Mouse (Mus musculus): Measurements from ENCODE around the gene Olfr767. TPM values are rescaled to one million over a fixed set of nuclear protein-coding genes. Genes with fewer than 3 reads are reported as not detected.
"Not testable (repeated sequence)": the region's sequence is repeated elsewhere in the genome, so short reads cannot be mapped to it uniquely, and the experiment has no call there.

Olfr767 gene
- total RNA-seq (2021): not detected
- long read RNA-seq, experiment 1: 0 reads
- long read RNA-seq, experiment 2: 0 reads

GRCm38 (mm10) chr10:129082810-129083209, at the start of gene Olfr767:
Olfr767 (minus strand) TSS chr10:129082910.
- not testable (repeated sequence) for DNase-seq (ENCODE audit: low spot score in 2 of 2)

- DNase-seq (ENCODE audit: low spot score in 2 of 2): no peak
Measured at GRCm38 (mm10) chr10:129117761-129118160, 35.1 kb upstream of the Olfr767 start, which contains the start of gene Olfr769. Olfr769 (minus strand) TSS chr10:129117861.

- no peak for DNase-seq (ENCODE audit: low spot score in 2 of 2)
Measured at GRCm38 (mm10) chr10:129115146-129115545, 32.4 kb upstream of the Olfr767 start.

- DNase-seq (ENCODE audit: low spot score in 2 of 2): no peak
Measured at GRCm38 (mm10) chr10:129101231-129101630, 18.5 kb upstream of the Olfr767 start.

GRCm38 (mm10) chr10:129099275-129099674, 16.6 kb upstream of the Olfr767 start, which contains the start of gene Olfr768:
Olfr768 (minus strand) TSS chr10:129099375.
- DNase-seq (ENCODE audit: low spot score in 2 of 2): no peak

GRCm38 (mm10) chr10:129068877-129069276, 13.8 kb downstream of the Olfr767 start, which contains the start of gene Olfr766-ps1:
Olfr766-ps1 (minus strand) TSS chr10:129068977.
- no peak for DNase-seq (ENCODE audit: low spot score in 2 of 2)

- DNase-seq (ENCODE audit: low spot score in 2 of 2): not testable (repeated sequence)
Measured at GRCm38 (mm10) chr10:129049898-129050297, 32.8 kb downstream of the Olfr767 start, which contains the start of gene Olfr765. Olfr765 (minus strand) TSS chr10:129049998.

- DNase-seq (ENCODE audit: low spot score in 2 of 2): no peak
Measured at GRCm38 (mm10) chr10:129039796-129040195, 42.9 kb downstream of the Olfr767 start, which contains the start of gene Olfr764-ps1. Olfr764-ps1 (minus strand) TSS chr10:129039896.

GRCm38 (mm10) chr10:129028343-129028742, 54.4 kb downstream of the Olfr767 start:
- no peak for DNase-seq (ENCODE audit: low spot score in 2 of 2)

- DNase-seq (ENCODE audit: low spot score in 2 of 2): no peak
Measured at GRCm38 (mm10) chr10:129026018-129026662, 56.6 kb downstream of the Olfr767 start.

Other genes with a start within 250 kb of the Olfr767 start
- 1 to 10 TPM; 5.1 to 8.9 TPM for gene Gdf11, start 191.2 kb downstream of the Olfr767 start, total RNA-seq (2021)
- gene Cd63, start 181.9 kb downstream of the Olfr767 start, total RNA-seq (2021): 100 to 1,000 TPM; 304 to 317 TPM
- 10 to 100 TPM; 13.5 to 24.2 TPM for gene Rdh5, start 160.0 kb downstream of the Olfr767 start, total RNA-seq (2021)
- gene Bloc1s1, start 158.9 kb downstream of the Olfr767 start, total RNA-seq (2021): 100 to 1,000 TPM; 158 to 168 TPM
- gene Itga7, start 149.1 kb downstream of the Olfr767 start, total RNA-seq (2021): 10 to 100 TPM; 13.9 to 17.2 TPM
- 10 to 100 TPM in 1 of 2 experiments, 1 to 10 TPM in 1; 5.4 to 10.0 TPM for gene Mettl7b, start 121.9 kb downstream of the Olfr767 start, total RNA-seq (2021)
- not detected for gene Olfr9, start 93.5 kb downstream of the Olfr767 start, total RNA-seq (2021)
- not detected for gene Olfr763, start 72.1 kb downstream of the Olfr767 start, total RNA-seq (2021)
- not detected for gene Olfr764-ps1, start 43.0 kb downstream of the Olfr767 start, total RNA-seq (2021)
- not detected for gene Olfr765, start 32.9 kb downstream of the Olfr767 start, total RNA-seq (2021)
- not detected for gene Olfr766-ps1, start 13.9 kb downstream of the Olfr767 start, total RNA-seq (2021)
- gene Olfr768, start 16.5 kb upstream of the Olfr767 start, total RNA-seq (2021): not detected
- not detected for gene Olfr769, start 35.0 kb upstream of the Olfr767 start, total RNA-seq (2021)
- not detected for gene Olfr770, start 56.1 kb upstream of the Olfr767 start, total RNA-seq (2021)
- gene Olfr771, start 81.8 kb upstream of the Olfr767 start, total RNA-seq (2021): not detected
- not detected for gene Olfr772, start 95.0 kb upstream of the Olfr767 start, total RNA-seq (2021)
- not detected for gene Olfr773, start 104.5 kb upstream of the Olfr767 start, total RNA-seq (2021)
- not detected for gene Olfr774, start 153.3 kb upstream of the Olfr767 start, total RNA-seq (2021)
- not detected for gene Olfr775, start 165.5 kb upstream of the Olfr767 start, total RNA-seq (2021)
- gene Olfr776, start 176.2 kb upstream of the Olfr767 start, total RNA-seq (2021): not detected
- gene Olfr777, start 188.6 kb upstream of the Olfr767 start, total RNA-seq (2021): not detected
- not detected for gene Olfr780, start 235.2 kb upstream of the Olfr767 start, total RNA-seq (2021)
- not detected for gene Olfr781, start 245.9 kb upstream of the Olfr767 start, total RNA-seq (2021)